In the genomic region with DNA sequence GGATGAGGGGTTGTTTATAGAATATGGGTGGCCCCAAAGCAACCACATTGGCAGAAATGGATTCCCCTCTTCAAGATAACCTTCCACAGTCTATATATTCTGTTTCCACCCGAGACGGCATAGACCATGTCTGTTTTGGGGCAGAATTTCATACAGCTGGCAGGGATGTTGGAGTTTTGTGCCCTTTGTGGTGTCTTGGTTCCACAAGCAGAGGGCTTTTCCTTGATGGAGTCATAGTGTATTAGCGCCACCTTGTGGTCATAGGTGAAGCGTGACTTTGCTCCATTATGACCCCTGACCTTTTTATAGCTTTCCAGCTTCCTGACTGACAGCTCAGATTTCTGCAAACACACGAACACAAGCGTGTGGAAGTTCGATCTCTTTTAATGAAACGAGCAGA, we compare ENCODE assay signal across 8 mouse cellular contexts. TPM values are rescaled to one million over a fixed set of nuclear protein-coding genes. Genes with fewer than 3 reads are reported as not detected.
DNase-seq lines count a peak whose midpoint lies in the region; ATAC-seq and TF ChIP-seq lines count a peak whose summit lies in the region.

No protein-coding gene starts in this region.

- H3K36me3 ChIP-seq in G1E (replicated peaks), result no peaks in the 10 kb centered on the region
- no peaks in the 10 kb centered on the region for H3K36me3 ChIP-seq in neural tube, embryonic 12.5 days

- intact Hi-C loops in left cerebral cortex, postnatal 4 days (cut with DNase I), result no loop called here
- intact Hi-C loops in left cerebral cortex, postnatal 36 days (cut with DNase I), result no loop called here

- WGBS in neural tube, embryonic 12.5 days, result 18% methylated on average over 8 of the region's 8 CpGs

- H3K4me2 ChIP-seq in neural tube, embryonic 12.5 days (replicated peaks), result no peak overlapping the region

- no peaks in the 10 kb centered on the region for H3K27me3 ChIP-seq in G1E (ENCODE audit: insufficient read depth, low read length)
- no peaks in the 10 kb centered on the region for H3K27me3 ChIP-seq in neural tube, embryonic 12.5 days (replicated peaks)

- peak; percentile 72; the same call in 1 of the 2 replicates for TF ChIP-seq CTCF in G1E (IDR thresholded peaks at IDR 0.05; ENCODE audit: low read depth, low read length)

- DNase-seq in left cerebral cortex, postnatal 4 days, result peak; percentile 10
- DNase-seq in left cerebral cortex, postnatal 36 days (ENCODE audit: low spot score in 2 of 2), result no peak
- peak; percentile 31 for DNase-seq in G1E (ENCODE audit: low spot score)
- peak; percentile 75 for DNase-seq in brain, adult 2 months (ENCODE audit: low read depth, low spot score)
- DNase-seq in forelimb bud, embryonic 11.5 days (ENCODE audit: low read depth, low spot score), result peak; percentile 87
- DNase-seq in layer of hippocampus, postnatal 10 days (ENCODE audit: low spot score in 2 of 2), result peak; percentile 11 to 37
- no peak for DNase-seq in urinary bladder, postnatal 10 days (ENCODE audit: low spot score)

- no peaks in the 10 kb centered on the region for H3K9me3 ChIP-seq in G1E (replicated peaks)
- H3K9me3 ChIP-seq in neural tube, embryonic 12.5 days, result no peaks in the 10 kb centered on the region

- no peak overlapping the region for H3K27ac ChIP-seq in neural tube, embryonic 12.5 days

- peak; percentile 63 for ATAC-seq in G1E (ENCODE audit: extremely low read depth, insufficient number of reproducible peaks, low FRiP score, poor library complexity, severe bottlenecking)
- ATAC-seq in neural tube, embryonic 12.5 days (ENCODE audit: low FRiP score, low read depth), result 0 out of 2 replicates have a peak, but pooled peaks have one; percentile 21

- no peak overlapping the region for H3K4me3 ChIP-seq in G1E (ENCODE audit: low read depth, low read length)
- H3K4me3 ChIP-seq in neural tube, embryonic 12.5 days, result no peak overlapping the region

- H3K9ac ChIP-seq in neural tube, embryonic 12.5 days, result no peak overlapping the region

- peaks cover 3% of the 10 kb centered on the region for H3K4me1 ChIP-seq in G1E (ENCODE audit: insufficient read depth, low read depth, low read length)
- H3K4me1 ChIP-seq in neural tube, embryonic 12.5 days, result no peaks in the 10 kb centered on the region

RNA-seq across cellular contexts. Expression of a gene that starts 19.8 kb away (rescaled TPM):
- total RNA-seq in left cerebral cortex, postnatal 4 days (2021), result under 1 TPM in 1 of 2 experiments, not detected in 1; 0.22 TPM
- total RNA-seq in left cerebral cortex, postnatal 36 days (2021), result not detected
- total RNA-seq in G1E (2014; fragmentation: Nextera tagmentation) (not detected in 2 replicates), G1E (2017) (0.06 and 0.11 TPM in 2 replicates)
- 0.24 TPM in 1 of 2 replicates, not detected in the other for polyA plus RNA-seq in G1E (2012)
- total RNA-seq in layer of hippocampus, postnatal 10 days (2021), result not detected
- 0.33 and 0.68 TPM in 2 replicates for polyA plus RNA-seq in neural tube, embryonic 12.5 days (2016; fragmentation: Nextera tagmentation; extraction: Ambion mirVana)

RNA-seq across cellular contexts. Expression of a gene that starts 23.4 kb away (rescaled TPM):
- 10 to 100 TPM; 40.2 to 41.6 TPM for total RNA-seq in left cerebral cortex, postnatal 4 days (2021)
- 10 to 100 TPM; 36.2 to 37.8 TPM for total RNA-seq in left cerebral cortex, postnatal 36 days (2021)
- total RNA-seq in G1E (2014; fragmentation: Nextera tagmentation), result 18.4 and 26.1 TPM in 2 replicates
- 18.1 and 20.6 TPM in 2 replicates for total RNA-seq in G1E (2017)
- 8.7 and 10.8 TPM in 2 replicates for polyA plus RNA-seq in G1E (2012)
- total RNA-seq in layer of hippocampus, postnatal 10 days (2021), result 10 to 100 TPM; 37.1 to 37.9 TPM
- polyA plus RNA-seq in neural tube, embryonic 12.5 days (2016; fragmentation: Nextera tagmentation; extraction: Ambion mirVana), result 44.9 and 45.5 TPM in 2 replicates

RNA-seq across cellular contexts. Expression of a gene that starts 23.5 kb away (rescaled TPM):
- total RNA-seq in left cerebral cortex, postnatal 4 days (2021), result 100 to 1,000 TPM; 112 to 115 TPM
- total RNA-seq in left cerebral cortex, postnatal 36 days (2021), result 10 to 100 TPM; 68.6 to 73.2 TPM
- total RNA-seq in G1E (2014; fragmentation: Nextera tagmentation) (184 TPM in 2 replicates), G1E (2017) (177 TPM in 2 replicates)
- 87.8 and 113 TPM in 2 replicates for polyA plus RNA-seq in G1E (2012)
- 10 to 100 TPM; 83.3 to 96.7 TPM for total RNA-seq in layer of hippocampus, postnatal 10 days (2021)
- polyA plus RNA-seq in neural tube, embryonic 12.5 days (2016; fragmentation: Nextera tagmentation; extraction: Ambion mirVana), result 193 and 198 TPM in 2 replicates

RNA-seq across cellular contexts. Expression of a gene that starts 42.5 kb away (rescaled TPM):
- 1 to 10 TPM; 5.7 to 6.1 TPM for total RNA-seq in left cerebral cortex, postnatal 4 days (2021)
- 1 to 10 TPM; 4.0 to 8.0 TPM for total RNA-seq in left cerebral cortex, postnatal 36 days (2021)
- 19.2 and 20.1 TPM in 2 replicates for total RNA-seq in G1E (2014; fragmentation: Nextera tagmentation)
- 7.6 and 8.2 TPM in 2 replicates for total RNA-seq in G1E (2017)
- polyA plus RNA-seq in G1E (2012), result 1.5 and 3.3 TPM in 2 replicates
- total RNA-seq in layer of hippocampus, postnatal 10 days (2021), result 1 to 10 TPM; 5.0 to 5.2 TPM
- polyA plus RNA-seq in neural tube, embryonic 12.5 days (2016; fragmentation: Nextera tagmentation; extraction: Ambion mirVana), result 9.9 and 11.1 TPM in 2 replicates

Comparison
In these comparisons a context has a peak if more than half of its experiments do, and no peak if none do; other contexts are left out.
1. DNase-seq: peak in left cerebral cortex, postnatal 4 days (single experiment), G1E (single experiment), brain, adult 2 months (single experiment), forelimb bud, embryonic 11.5 days (single experiment) and layer of hippocampus, postnatal 10 days (2 of 2); none in left cerebral cortex, postnatal 36 days (0 of 2) and urinary bladder, postnatal 10 days (single experiment).